Mouse (Mus musculus) CH12.LX (cell line): ENCODE data around the gene Olfml2a. TPM values are rescaled to one million over a fixed set of nuclear protein-coding genes. Genes with fewer than 3 reads are reported as not detected.

Experiments used
- DNase-seq: peaks from one replicate; pipeline ENCODE4 v3.0.0-alpha.2; 2013; ENCODE audit errors: extremely low read depth
- H3K27ac ChIP-seq: 2 replicates; pipeline ENCODE4 v1.5.1; 2012; ENCODE audit warnings: low read depth, mild to moderate bottlenecking, control low read depth, moderate library complexity; ENCODE audit not compliant: insufficient read depth
- H3K27me3 ChIP-seq: replicated peaks from 2 replicates; pipeline ENCODE3; 2012; ENCODE audit warnings: inconsistent platforms
- H3K36me3 ChIP-seq, 2 experiments: replicated peaks in 1 of 2; 2 replicates each; pipeline versions ENCODE3 to v1.6.1; 2012; ENCODE audit warnings: inconsistent platforms in 1 of 2, low read length in 1 of 2, mild to moderate bottlenecking in 1 of 2, mixed read lengths in 1 of 2, moderate library complexity in 1 of 2; ENCODE audit not compliant: control insufficient read depth in 1 of 2, insufficient read depth in 1 of 2
- H3K4me1 ChIP-seq, 2 experiments: 2 replicates each; pipeline ENCODE4 v1.6.1; 2012; ENCODE audit warnings: inconsistent platforms in 1 of 2, moderate library complexity in 1 of 2; ENCODE audit not compliant: insufficient read depth in 2 of 2, control insufficient read depth in 1 of 2
- H3K4me2 ChIP-seq: 2 replicates; pipeline ENCODE4 v1.6.1; 2012; ENCODE audit warnings: low read depth, mild to moderate bottlenecking, control low read depth; ENCODE audit not compliant: poor library complexity, insufficient read depth, severe bottlenecking
- H3K4me3 ChIP-seq, 3 experiments: fragments of 150-350 bp in 1 of 3; sonication (generic) in 1 of 3; replicated peaks in 1 of 3; 2 replicates each; pipeline versions ENCODE3 to v1.5.1; 2011 to 2012; ENCODE audit warnings: low read depth in 2 of 3, low read length in 2 of 3, mild to moderate bottlenecking in 2 of 3, moderate library complexity in 2 of 3, control low read depth in 1 of 3, improper control_type of control experiment in 1 of 3, inconsistent platforms in 1 of 3, mixed read lengths in 1 of 3; ENCODE audit not compliant: poor library complexity in 1 of 3
- H3K79me2 ChIP-seq: replicated peaks from 2 replicates; pipeline ENCODE4 v1.6.1; 2012; ENCODE audit warnings: mild to moderate bottlenecking, moderate library complexity; ENCODE audit not compliant: control insufficient read depth, poor library complexity, insufficient read depth, severe bottlenecking; ENCODE audit errors: extremely low read depth
- H3K9ac ChIP-seq: 2 replicates; pipeline ENCODE4 v1.6.1; 2012; ENCODE audit warnings: low read depth, mild to moderate bottlenecking, control low read depth, moderate library complexity; ENCODE audit not compliant: insufficient read depth
- H3K9me3 ChIP-seq: replicated peaks from 2 replicates; pipeline ENCODE3; 2012; ENCODE audit warnings: low read length, inconsistent platforms, mixed read lengths
- CHD2 ChIP-seq: IDR thresholded peaks from 2 replicates; pipeline ENCODE4 v1.6.1; 2011; ENCODE audit warnings: low read length, improper control_type of control experiment
- CTCF ChIP-seq, 2 experiments: IDR thresholded peaks in 1 of 2; conservative IDR thresholded peaks in 1 of 2; 2 replicates each; pipeline ENCODE4 v1.5.1; 2011 to 2012; ENCODE audit warnings: low read depth in 2 of 2, low read length in 2 of 2, improper control_type of control experiment in 1 of 2, inconsistent platforms in 1 of 2, mild to moderate bottlenecking in 1 of 2, moderate library complexity in 1 of 2
- EP300 ChIP-seq: IDR thresholded peaks from 2 replicates; pipeline ENCODE4 v1.6.1; 2011; ENCODE audit warnings: low read length, improper control_type of control experiment
- ETS1 ChIP-seq: conservative IDR thresholded peaks from 2 replicates; pipeline ENCODE4 v1.6.1; 2012; ENCODE audit warnings: low read depth, mild to moderate bottlenecking, inconsistent platforms, low read length, improper control_type of control experiment, moderate library complexity
- GABPA ChIP-seq: IDR thresholded peaks from 2 replicates; pipeline ENCODE4 v1.6.1; 2012; ENCODE audit warnings: low read depth, low read length, improper control_type of control experiment, inconsistent platforms; ENCODE audit not compliant: insufficient replicate concordance
- JUND ChIP-seq: conservative IDR thresholded peaks from 2 replicates; pipeline ENCODE4 v1.6.1; 2011; ENCODE audit warnings: low read depth, low read length, improper control_type of control experiment
- MXI1 ChIP-seq: IDR thresholded peaks from 2 replicates; pipeline ENCODE4 v1.6.1; 2011; ENCODE audit warnings: mild to moderate bottlenecking, low read depth, low read length, improper control_type of control experiment
- PAX5 ChIP-seq: IDR thresholded peaks from 2 replicates; pipeline ENCODE4 v1.6.1; 2012; ENCODE audit warnings: low read length, inconsistent platforms, mixed read lengths
- POLR2A ChIP-seq: IDR thresholded peaks from 2 replicates; pipeline ENCODE4 v1.6.1; 2011; ENCODE audit warnings: low read depth, mild to moderate bottlenecking, improper control_type of control experiment, low read length
- POLR2AphosphoS2 ChIP-seq: IDR thresholded peaks from 2 replicates; pipeline ENCODE4 v1.6.1; 2011; ENCODE audit warnings: low read depth, low read length, improper control_type of control experiment
- SIN3A ChIP-seq: IDR thresholded peaks from 2 replicates; pipeline ENCODE4 v1.6.1; 2012; ENCODE audit warnings: low read length, improper control_type of control experiment, inconsistent platforms
- TCF12 ChIP-seq: IDR thresholded peaks from 2 replicates; pipeline ENCODE4 v1.6.1; 2014; ENCODE audit warnings: low read depth, mild to moderate bottlenecking, inconsistent platforms, low read length, improper control_type of control experiment
- ZC3H11A ChIP-seq: IDR thresholded peaks from 2 replicates; pipeline ENCODE4 v1.6.1; 2012; ENCODE audit warnings: low read depth, mild to moderate bottlenecking, inconsistent platforms, low read length, improper control_type of control experiment
- ZKSCAN1 ChIP-seq: IDR thresholded peaks from 2 replicates; pipeline ENCODE4 v1.6.1; 2012; ENCODE audit warnings: low read depth, inconsistent platforms, low read length, improper control_type of control experiment, borderline replicate concordance
- ZNF384 ChIP-seq: IDR thresholded peaks from 2 replicates; pipeline ENCODE4 v1.6.1; 2012; ENCODE audit warnings: low read depth, low read length, improper control_type of control experiment, inconsistent platforms
- dilution Hi-C: fragments of 300-500 bp; cut with MboI; formaldehyde crosslinking; loops from 2 replicates; pipeline ENCODE4 v1.14.3; 2020; ENCODE audit warnings: low sequenced_read_pairs; ENCODE audit not compliant: extremely low pct_unique_long_range_greater_than_20kb, extremely low pct_ligation_motif_present
- in situ Hi-C: fragments of 300-500 bp; cut with MboI; formaldehyde crosslinking; loops from 3 replicates; pipeline ENCODE4 v1.14.3; 2019; ENCODE audit warnings: low sequenced_read_pairs, low pct_ligation_motif_present, low pct_unique_long_range_greater_than_20kb, mixed read lengths
- polyA plus RNA-seq: library from polyadenylated mRNA; unstranded; fragments of >175 nt; gene quantifications from 2 replicates; pipeline ENCODE4 v1.2.1, GENCODE M21; 2012; ENCODE audit warnings: low read depth; ENCODE audit not compliant: insufficient read length
- total RNA-seq, 2 experiments: library from RNA; depleted of rRNA; stranded (reverse); fragments of 300-350 nt in 1 of 2; fragments of >200 nt in 1 of 2; gene quantifications; 2 replicates each; pipeline ENCODE4 v1.2.3; 2012 to 2014

Gene Olfml2a
- total and polyA plus RNA-seq, 3 experiments: 4.3 to 8.5 (median 5.5) TPM

- no peak overlapping the region for H3K9ac ChIP-seq
- dilution Hi-C loops: no loop called here
Measured at GRCm38 (mm10) chr2:38973223-38973622, 41.4 kb downstream of the Olfml2a start.

DNA sequence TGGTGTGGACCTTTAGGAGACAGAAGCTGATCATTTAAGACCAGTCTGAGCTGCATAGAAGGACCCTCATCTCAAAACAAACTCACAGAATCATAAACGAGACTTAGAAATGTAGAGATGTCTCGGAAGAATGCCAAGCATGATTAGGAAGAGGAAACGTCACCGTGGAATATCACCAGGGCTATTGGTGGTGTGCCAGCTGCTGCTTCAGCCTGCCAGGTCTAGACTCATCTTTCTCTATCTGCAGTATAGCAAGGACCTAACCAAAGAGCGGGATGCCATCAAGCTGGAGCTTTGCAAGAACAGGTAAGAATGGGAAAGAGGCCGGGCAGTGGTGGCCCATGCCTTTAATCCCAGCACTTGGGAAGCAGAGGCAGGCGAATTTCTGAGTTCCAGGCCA lies 41.9 kb downstream of the Olfml2a start:
- H3K4me1 ChIP-seq: peaks cover 2 to 20% of the 10 kb centered on the region in 2 experiments; a peak in 3 of 4 replicates
- no peak for DNase-seq
- H3K79me2 ChIP-seq: no peaks in the 10 kb centered on the region
- H3K4me3 ChIP-seq: no peak overlapping the region
- in situ Hi-C loops: no loop called here
- H3K4me2 ChIP-seq: 0 out of 2 replicates have a peak overlapping the region, but pooled peaks have one; percentile 32
- H3K9ac ChIP-seq: no peak overlapping the region
- H3K27ac ChIP-seq: no peak overlapping the region
- H3K36me3 ChIP-seq: no peaks in the 10 kb centered on the region
- no peaks in the 10 kb centered on the region for H3K27me3 ChIP-seq
- TF ChIP-seq MXI1 (no peak), GABPA (no peak), SIN3A (no peak), POLR2A (no peak), POLR2AphosphoS2 (no peak), ETS1 (no peak), ZC3H11A (no peak), CHD2 (no peak), PAX5 (no peak), JUND (no peak)
- dilution Hi-C loops: no loop called here
- no peaks in the 10 kb centered on the region for H3K9me3 ChIP-seq

More at GRCm38 (mm10) chr2:38973223-38973622, 41.4 kb downstream of the Olfml2a start:
- H3K36me3 ChIP-seq: no peaks in the 10 kb centered on the region
- no peaks in the 10 kb centered on the region for H3K9me3 ChIP-seq
- H3K4me2 ChIP-seq: no peak overlapping the region
- TF ChIP-seq ZKSCAN1 (no peak), CTCF (conservative IDR thresholded peaks at IDR 0.05 in 1 of 2, IDR thresholded peaks at IDR 0.05 in 1 of 2; ENCODE audit: low read depth in 2 of 2, low read length in 2 of 2) (no peak), EP300 (no peak), TCF12 (no peak)
- H3K27me3 ChIP-seq: no peaks in the 10 kb centered on the region
- H3K79me2 ChIP-seq: no peaks in the 10 kb centered on the region
- no peak for DNase-seq
- in situ Hi-C loops: no loop called here
- no peak overlapping the region for H3K27ac ChIP-seq
- no peak overlapping the region for H3K4me3 ChIP-seq
- peaks cover 2 to 20% of the 10 kb centered on the region in 2 experiments; a peak in 3 of 4 replicates for H3K4me1 ChIP-seq

DNA sequence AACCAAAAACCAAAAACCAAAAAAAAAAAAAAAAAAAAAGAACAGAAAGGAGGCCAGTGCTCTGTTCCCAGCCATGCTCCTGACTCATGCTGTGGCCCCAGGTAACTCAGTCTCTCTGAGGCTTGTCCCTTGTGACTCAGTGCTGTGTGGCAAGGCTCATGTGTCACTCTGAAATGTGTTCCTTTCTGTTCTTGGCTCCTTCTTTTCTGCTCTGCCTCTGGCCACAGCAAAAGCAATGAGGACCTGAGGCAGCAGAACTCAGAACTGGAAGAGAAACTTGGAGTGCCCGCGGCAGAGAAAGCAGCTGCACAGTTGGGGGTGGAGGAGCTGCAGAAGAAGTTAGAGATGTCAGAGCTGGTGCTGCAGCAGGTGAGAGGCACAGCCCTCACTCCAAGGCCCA lies 42.4 kb downstream of the Olfml2a start:
- no peak for TF ChIP-seq POLR2AphosphoS2
- peak; percentile 63 for TF ChIP-seq ZNF384
- no peaks in the 10 kb centered on the region for H3K27me3 ChIP-seq
- in situ Hi-C loops (no loop called here), dilution Hi-C loops (no loop called here)
- H3K79me2 ChIP-seq: no peaks in the 10 kb centered on the region
- no peaks in the 10 kb centered on the region for H3K9me3 ChIP-seq
- H3K4me2 ChIP-seq: peak overlapping the region; percentile 32
- peaks cover 2 to 20% of the 10 kb centered on the region in 2 experiments; a peak in 3 of 4 replicates for H3K4me1 ChIP-seq
- H3K36me3 ChIP-seq: no peaks in the 10 kb centered on the region
- H3K4me3 ChIP-seq: no peak overlapping the region
- DNase-seq: peak; percentile 39
- H3K9ac ChIP-seq: no peak overlapping the region
- H3K27ac ChIP-seq: no peak overlapping the region
